Mouse (Mus musculus) mature B cell (primary cell): ENCODE data around the gene Dcaf12l1.
"Not testable (repeated sequence)": the region's sequence is repeated elsewhere in the genome, so short reads cannot be mapped to it uniquely, and the experiment has no call there.

Experiments
- in situ Hi-C: fragments of 300-500 bp; cut with MboI; formaldehyde crosslinking; loops from 2 replicates; pipeline ENCODE4 v1.14.3; 2019

Dcaf12l1 gene

GRCm38 (mm10) chrX:44789761-44790411 lies at the start of gene Dcaf12l1:
Gene Dcaf12l1, minus strand, starts transcription at chrX:44790197.
- in situ Hi-C loops: no loop called here

- in situ Hi-C loops: not testable (repeated sequence)
These were observed 19.4 kb upstream of the Dcaf12l1 start for GRCm38 (mm10) chrX:44809356-44809755.

- in situ Hi-C loops: no loop called here
These were observed 799 bp downstream of the Dcaf12l1 start for GRCm38 (mm10) chrX:44789036-44789760.
